Mouse (Mus musculus) retina, postnatal 7 days (tissue): ENCODE measurements around the gene Nipa1.

Experiments
- DNase-seq: peaks from one replicate; pipeline ENCODE4 v3.0.0-alpha.2; 2012; ENCODE audit warnings: low read depth, low spot score

Gene Nipa1

DNA sequence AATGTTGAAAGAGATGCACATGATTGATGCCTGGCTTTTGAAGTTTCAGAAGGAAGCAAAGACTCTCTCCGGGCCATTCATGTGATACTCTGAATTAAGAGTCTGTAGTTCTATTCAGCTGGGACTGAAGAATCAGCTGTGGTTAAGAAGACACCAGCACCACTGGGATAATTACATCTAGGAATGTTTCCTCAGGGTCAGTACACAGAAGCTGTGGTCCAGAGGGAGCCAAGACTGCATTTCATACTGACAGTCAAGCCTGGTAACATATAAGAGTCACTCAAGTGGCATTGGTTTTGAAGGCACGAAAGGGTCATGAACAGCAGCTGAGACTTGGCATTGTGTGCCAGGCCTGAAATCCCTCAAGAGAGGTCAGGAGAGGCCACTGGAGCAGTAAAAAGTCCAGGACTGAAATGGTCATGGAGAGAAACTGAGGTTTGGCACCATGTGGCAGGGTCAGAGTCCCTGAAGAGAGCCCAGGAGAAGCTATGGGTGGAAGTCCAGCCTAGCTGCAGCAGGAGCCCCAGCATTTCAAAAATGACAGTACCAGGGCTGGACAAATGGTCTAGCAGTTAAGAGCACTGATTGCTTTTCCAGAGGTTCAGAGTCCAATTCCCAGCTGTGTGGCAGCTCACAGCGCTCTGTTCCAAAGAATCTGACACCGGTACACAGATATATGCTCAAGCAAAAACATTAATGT lies 9.3 kb downstream of the Nipa1 start:
- no peak for DNase-seq

GRCm38 (mm10) chr7:55998997-55999396 lies 20.8 kb downstream of the Nipa1 start:
- no peak for DNase-seq

- no peak for DNase-seq
Measured at GRCm38 (mm10) chr7:55995013-55995412, 24.7 kb downstream of the Nipa1 start.

DNA sequence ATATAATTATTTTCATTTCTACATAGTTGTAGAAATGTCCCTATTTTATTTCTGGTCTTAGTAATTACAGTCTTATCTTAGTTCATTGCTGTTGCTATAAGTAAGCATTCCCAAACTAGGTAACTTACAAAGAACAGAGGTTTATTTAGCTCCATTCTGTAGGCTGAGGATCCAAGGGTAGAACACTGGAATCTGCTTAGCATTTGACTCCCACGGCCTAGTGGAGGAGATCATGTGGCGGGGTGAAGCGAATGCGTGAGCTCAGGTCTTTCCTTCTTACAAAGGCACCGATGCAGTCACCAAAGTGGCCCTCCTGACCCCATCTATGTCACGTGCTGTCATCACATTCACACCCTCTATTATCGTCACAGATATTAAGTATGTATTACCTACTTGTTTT lies 27.9 kb downstream of the Nipa1 start:
- DNase-seq: no peak

DNA sequence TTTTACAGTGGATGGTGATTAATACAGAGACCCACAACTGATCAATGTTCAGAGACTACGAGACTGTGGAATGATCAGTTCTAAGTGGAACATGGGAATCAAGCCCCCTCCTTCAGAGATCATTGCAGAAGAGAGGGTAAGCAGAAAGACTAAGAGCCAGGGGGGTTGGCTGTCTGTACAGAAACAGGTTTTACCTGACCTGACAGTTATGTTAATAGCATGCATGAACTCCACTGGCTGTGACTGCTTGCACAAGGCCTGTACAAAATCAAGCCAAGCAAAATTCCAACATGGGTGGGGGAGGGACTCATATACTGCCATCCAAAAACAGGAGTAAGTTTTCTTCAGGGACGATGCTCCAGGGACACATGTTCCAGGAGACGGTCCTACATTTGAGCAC lies 28.6 kb downstream of the Nipa1 start:
- DNase-seq: no peak

- DNase-seq: peak; percentile 43
Measured at GRCm38 (mm10) chr7:55986526-55987214, 33.1 kb downstream of the Nipa1 start.

GRCm38 (mm10) chr7:55984754-55985153 lies 35.0 kb downstream of the Nipa1 start:
- DNase-seq: no peak

GRCm38 (mm10) chr7:55983107-55983506 lies 36.6 kb downstream of the Nipa1 start:
- DNase-seq: no peak

- no peak for DNase-seq
Measured at GRCm38 (mm10) chr7:55982010-55982700, 37.6 kb downstream of the Nipa1 start.

DNA sequence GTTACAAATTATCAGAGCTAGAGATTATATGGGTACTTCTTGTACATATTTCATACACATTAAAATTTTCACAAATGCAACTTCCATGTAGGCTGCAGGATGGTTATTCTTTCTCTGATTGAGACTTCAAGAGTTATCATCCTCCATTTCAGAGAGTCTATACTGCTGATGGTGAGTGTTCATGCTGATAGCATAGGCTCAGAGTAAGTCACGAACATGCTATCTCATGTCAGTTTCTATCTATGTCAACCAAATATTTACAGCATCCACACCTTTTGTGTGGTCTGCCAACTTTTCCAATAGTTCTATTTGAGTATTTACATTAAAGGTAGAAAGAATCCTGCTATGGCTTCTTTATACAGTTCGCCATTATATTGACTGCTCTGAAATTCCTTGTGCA lies 38.2 kb downstream of the Nipa1 start:
- DNase-seq: no peak

DNA sequence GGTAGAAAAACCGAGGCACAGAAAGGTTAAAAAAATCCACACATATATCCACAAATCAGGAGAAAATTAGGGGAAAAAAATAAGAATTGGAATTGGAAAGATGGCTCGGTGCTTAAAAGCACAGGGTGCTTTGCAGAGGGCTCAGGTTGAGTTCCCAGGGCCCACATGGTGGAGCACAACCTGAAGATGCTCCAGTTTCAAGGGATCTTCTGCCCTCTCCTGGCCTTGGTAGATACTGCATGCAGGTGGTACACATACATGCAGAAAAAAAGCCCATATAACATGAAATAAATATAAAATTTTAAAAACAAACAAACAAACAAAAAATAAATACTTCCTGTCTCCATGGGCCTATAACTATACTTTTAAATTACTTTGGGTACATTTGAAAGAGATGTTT lies 45.3 kb downstream of the Nipa1 start:
- DNase-seq: no peak

GRCm38 (mm10) chr7:55969415-55969814 lies 50.3 kb downstream of the Nipa1 start:
- no peak for DNase-seq

GRCm38 (mm10) chr7:55968258-55968901 lies 51.4 kb downstream of the Nipa1 start:
- DNase-seq: no peak

DNA sequence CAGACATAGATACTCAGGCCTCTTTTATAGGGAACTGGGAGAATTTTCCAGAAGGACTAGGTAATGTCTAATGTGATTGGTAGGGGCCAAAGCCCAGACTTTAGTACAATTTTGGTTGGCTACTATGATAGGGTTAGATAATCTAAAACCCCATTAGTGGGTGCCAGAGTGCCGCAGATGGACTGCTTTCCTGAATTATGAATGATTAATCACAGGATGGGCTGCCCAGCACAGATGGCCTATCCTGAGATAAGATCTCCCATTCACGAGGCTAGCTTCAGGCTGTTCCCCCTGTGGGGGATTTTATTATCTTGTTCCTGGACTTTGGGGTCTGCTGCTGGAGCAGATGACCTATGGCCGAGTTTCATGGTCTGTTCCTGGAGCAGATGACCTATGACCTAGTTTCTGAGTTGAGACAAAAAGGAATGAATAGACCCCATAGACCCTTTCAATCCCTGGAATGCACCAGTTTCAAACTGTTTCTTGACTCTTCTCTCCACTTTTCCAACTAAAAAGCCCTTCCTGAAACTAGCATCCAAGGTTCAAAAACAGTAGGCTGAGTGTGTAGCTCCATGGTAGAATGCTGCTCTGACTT lies 52.8 kb downstream of the Nipa1 start:
- no peak for DNase-seq

GRCm38 (mm10) chr7:55962004-55962908 lies 57.5 kb downstream of the Nipa1 start, which contains the start of gene Nipa2:
Gene Nipa2 (minus strand): TSS chr7:55962476.
- peak; percentile 87 for DNase-seq

GRCm38 (mm10) chr7:55960506-55960905 lies 59.2 kb downstream of the Nipa1 start:
- DNase-seq: no peak

GRCm38 (mm10) chr7:55959801-55960200 lies 60.0 kb downstream of the Nipa1 start:
- no peak for DNase-seq

DNA sequence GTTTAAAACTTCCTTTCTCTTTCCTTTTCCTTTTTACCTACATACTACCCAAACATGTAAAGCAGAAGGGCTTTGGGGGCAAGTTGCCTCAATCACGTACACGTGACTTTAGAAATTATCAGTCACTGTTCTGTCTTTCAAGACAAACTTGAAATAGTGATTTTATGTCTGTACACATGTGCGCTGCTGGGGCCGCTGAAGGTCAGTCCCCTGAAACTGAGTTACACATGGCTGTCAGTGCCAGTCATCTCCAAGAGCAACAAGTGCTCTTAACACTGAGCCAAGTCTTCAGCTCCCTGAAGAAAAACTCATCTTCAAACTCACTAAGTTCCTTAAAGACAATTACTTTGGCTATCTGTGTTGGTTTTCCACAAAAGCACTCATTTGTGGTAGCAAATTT lies 61.8 kb downstream of the Nipa1 start:
- DNase-seq: no peak

- no peak for DNase-seq
Measured at GRCm38 (mm10) chr7:55957178-55957577, 62.6 kb downstream of the Nipa1 start.

GRCm38 (mm10) chr7:55956054-55956453 lies 63.7 kb downstream of the Nipa1 start:
- no peak for DNase-seq

- DNase-seq: no peak
Measured at GRCm38 (mm10) chr7:55938341-55938740, 81.4 kb downstream of the Nipa1 start.
